Mouse (Mus musculus) embryonic stem cell, embryonic (primary cell): ENCODE results near the gene Lbh.

ENCODE experiments used
- CTCF ChIA-PET, 4 experiments: fragments of 300-600 bp in 2 of 4; fragments of 350-600 bp in 2 of 4; sonication (Branson Sonifier 250); formaldehyde crosslinking; loops; one replicate each; lab custom pipeline; 2022; ENCODE audit warnings: inconsistent platforms in 2 of 4; lab: Charles Lee
- POLR2A ChIA-PET, 4 experiments: fragments of 300-600 bp in 2 of 4; fragments of 350-600 bp in 2 of 4; sonication (Branson Sonifier 250); formaldehyde crosslinking; loops; one replicate each; lab custom pipeline; 2022; ENCODE audit warnings: antibody characterized with exemption in 4 of 4, inconsistent platforms in 1 of 4; lab: Charles Lee

The Lbh gene

DNA sequence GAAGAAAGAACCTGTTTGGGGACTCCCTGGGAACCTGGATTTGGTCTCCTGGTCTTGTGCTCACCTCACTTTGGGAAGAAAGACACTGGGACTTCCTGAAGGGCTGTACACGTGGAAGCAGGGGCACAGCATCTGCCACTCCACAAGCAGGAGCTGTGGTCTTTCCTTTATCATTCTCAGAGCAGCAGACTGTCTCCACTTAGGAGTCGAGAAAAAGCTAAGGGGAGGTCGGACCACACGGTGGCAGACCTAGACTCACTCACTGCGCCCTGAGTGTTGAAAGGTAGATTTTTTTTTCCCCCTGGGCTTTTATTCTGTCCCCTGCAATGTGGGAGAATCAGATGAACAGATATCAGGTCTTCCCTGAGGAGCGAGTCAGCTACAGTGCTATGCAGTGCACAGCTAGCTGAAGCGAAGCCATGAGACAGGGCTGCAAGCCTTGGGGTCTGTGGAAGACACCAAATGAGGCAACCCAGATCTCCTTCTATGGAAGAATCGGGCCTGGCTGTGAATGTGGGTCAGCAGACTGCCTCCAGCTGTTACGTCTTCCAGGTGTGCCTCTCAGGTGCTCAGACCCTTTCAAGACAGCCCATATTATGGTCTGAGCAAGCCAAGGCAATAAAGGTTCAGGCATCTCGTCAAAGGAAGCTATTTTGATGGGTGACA lies 11.7 kb upstream of the Lbh start:
- ChIA-PET CTCF (interaction anchor here in 1 of 4 experiments (1.0 to 1.1 kb wide), 2 partner anchors 102 to 268 kb away, joined by 3 to 4 read pairs; no protein-coding TSS in a partner anchor), POLR2A (interaction anchor here in 2 of 4 experiments (0.5 to 2.7 kb wide), 4 partner anchors 12 to 24 kb away, joined by 3 to 14 read pairs (median 4); partner anchors contain the start of gene Lbh (in 2 of the 2))

DNA sequence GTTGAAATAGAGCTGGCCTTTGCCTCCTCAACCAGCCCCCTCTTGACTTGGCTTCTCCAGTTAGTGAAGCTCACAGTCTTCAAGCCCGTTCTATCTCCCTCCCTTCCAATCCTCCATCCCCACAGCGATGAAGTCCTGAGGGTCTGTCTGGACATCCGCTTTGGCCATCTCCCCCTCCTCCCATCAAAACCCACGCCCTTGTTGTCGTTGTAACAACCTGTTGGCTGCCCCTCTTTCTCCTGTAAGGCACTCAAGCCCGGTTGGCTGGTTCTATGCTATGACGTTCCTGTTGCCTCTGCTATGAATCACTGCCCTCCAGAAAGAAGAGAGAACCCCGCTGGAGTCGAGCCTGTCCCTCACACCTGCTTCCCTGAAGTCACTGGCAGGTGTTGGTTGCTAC lies 10.9 kb upstream of the Lbh start:
- POLR2A ChIA-PET, result interaction anchor here in 2 of 4 experiments (0.6 to 2.7 kb wide), 3 partner anchors 11 to 393 kb away, joined by 4 to 14 read pairs (median 4); partner anchors contain the start of gene Lbh (in 2 of the 2)

DNA sequence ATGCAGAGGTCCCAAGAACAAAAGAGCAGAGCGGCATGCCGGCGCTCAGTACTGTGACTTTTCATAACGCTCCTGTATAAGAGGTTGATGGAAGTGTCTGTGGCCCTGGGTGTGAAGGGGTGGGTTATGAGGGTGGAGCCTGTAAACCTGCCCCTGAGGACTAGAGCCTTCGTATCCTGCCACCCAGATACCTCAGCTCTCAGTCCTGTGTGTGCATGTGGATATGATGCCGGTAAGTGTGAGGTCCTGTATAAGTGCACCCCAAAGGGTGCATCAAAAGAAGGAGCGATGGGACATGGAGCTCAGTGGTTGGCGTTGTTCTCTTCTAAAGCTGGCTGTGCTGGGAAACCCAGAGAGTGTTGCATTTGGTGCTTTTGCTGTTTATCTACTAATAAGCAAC lies 10.3 kb upstream of the Lbh start:
- ChIA-PET CTCF (interaction anchor here in 2 of 4 experiments (1.1 to 1.7 kb wide), 3 partner anchors 10 to 101 kb away, joined by 3 to 4 read pairs (median 3); partner anchors contain the start of gene Lbh (in 1 of the 2)), POLR2A (interaction anchor here in 2 of 4 experiments (1.2 to 2.7 kb wide), 2 partner anchors 10 to 11 kb away, joined by 4 to 14 read pairs; partner anchors contain the start of gene Lbh (in 2 of the 2))

More for the DNA sequence above, 10.9 kb upstream of the Lbh start:
- CTCF ChIA-PET, result interaction anchor here in 1 of 4 experiments (1.1 kb wide), 1 partner anchor 101 kb away, joined by 4 read pairs; no protein-coding TSS in a partner anchor

DNA sequence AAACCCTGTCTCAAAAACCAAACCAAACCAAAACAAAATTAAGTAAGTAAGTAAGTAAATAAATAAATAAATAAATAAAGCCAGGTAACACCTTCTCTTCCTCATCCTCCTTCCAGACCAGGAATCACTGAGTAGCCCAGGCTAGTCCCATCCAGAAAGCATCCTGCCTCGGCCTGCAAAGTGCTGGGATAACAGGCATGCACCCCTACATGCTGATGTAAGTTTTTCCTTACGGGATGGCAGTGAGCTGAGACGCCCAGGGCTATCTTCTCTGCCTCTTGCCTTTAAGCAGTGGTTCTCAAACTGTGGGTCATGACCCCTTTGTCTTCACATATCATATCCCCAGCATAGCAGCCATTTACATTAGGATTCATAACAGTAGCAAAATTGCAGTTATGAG lies 9.5 kb upstream of the Lbh start:
- CTCF ChIA-PET, result interaction anchor here in 3 of 4 experiments (0.6 to 1.7 kb wide), 3 partner anchors 9 to 144 kb away, joined by 3 to 16 read pairs (median 3); partner anchors contain the start of gene Lbh (in 1 of the 3)

DNA sequence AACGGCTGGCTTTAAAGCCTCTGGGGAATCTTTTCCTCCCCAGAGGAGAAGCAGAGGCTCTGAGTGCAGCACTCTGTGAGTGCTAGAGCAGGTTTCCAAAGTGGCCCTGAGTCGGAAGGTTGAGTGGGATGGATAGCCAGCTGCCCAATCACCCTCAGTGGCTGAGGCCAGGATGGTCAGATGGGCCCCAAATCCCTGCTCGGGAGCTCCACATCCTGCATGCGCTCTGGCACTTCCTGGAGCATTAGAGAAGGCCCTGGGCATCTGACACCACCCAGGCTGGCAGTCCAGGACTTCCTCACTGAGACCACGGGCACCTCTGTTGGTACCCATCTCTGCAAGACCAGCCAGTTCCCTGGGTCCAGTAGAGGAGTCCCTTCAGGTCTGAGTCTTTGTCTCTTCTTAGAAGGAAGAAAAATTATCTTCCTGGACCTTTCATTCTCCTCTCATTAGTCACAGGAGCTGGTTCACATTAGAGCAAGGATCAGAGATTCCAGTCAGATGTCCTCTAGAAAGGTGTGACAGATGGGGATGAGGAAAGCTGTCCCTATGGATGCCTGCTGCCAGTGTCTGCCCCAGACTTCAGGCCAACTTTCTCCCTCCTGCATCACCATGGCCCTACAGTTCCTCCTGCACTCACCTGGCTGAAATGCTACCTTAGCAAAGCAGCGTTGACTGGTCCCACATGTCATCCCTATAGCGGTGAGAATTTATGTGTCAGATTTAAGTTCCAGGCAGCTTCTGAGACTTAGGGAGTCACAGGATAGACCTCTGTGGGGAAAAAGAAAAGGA lies 8.8 kb upstream of the Lbh start:
- ChIA-PET CTCF (interaction anchor here in 2 of 4 experiments (1.4 to 1.7 kb wide), 2 partner anchors 9 to 19 kb away, joined by 3 read pairs; partner anchors contain the start of gene Lbh (in 1 of the 2)), POLR2A (interaction anchor here in 2 of 4 experiments (0.8 to 2.7 kb wide), 3 partner anchors 8 to 779 kb away, joined by 4 to 14 read pairs (median 4); partner anchors contain the start of gene Lbh (in 2 of the 2))

More for the DNA sequence above, 9.5 kb upstream of the Lbh start:
- POLR2A ChIA-PET, result interaction anchor here in 2 of 4 experiments (1.3 to 2.7 kb wide), 2 partner anchors 9 to 10 kb away, joined by 4 to 14 read pairs; partner anchors contain the start of gene Lbh (in 2 of the 2)

DNA sequence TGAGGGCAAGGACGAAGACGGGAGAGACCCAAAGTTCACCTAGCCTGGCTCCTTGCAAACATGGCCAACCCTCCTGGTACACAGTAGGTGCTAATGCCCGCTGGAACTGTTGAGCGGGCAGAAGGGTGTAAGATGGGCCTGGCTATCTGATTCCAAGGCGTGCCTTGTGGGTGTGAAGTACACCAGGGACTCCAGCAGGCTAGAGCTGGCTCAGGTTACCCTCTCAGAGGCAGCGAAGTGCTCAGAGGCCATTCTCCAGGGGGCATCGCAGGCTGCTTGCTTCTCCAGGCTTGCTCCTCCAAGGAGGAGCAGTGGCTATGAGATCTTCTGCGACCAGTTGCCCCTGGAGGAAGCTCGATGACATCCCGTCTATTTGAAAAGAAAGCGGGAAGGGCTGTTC lies 6.8 kb upstream of the Lbh start:
- ChIA-PET POLR2A (interaction anchor here in 1 of 4 experiments (0.5 kb wide), 1 partner anchor 38 kb away, joined by 3 read pairs; no protein-coding TSS in a partner anchor), CTCF (interaction anchor here in 1 of 4 experiments (0.6 kb wide), 1 partner anchor 390 kb away, joined by 3 read pairs; no protein-coding TSS in a partner anchor)

DNA sequence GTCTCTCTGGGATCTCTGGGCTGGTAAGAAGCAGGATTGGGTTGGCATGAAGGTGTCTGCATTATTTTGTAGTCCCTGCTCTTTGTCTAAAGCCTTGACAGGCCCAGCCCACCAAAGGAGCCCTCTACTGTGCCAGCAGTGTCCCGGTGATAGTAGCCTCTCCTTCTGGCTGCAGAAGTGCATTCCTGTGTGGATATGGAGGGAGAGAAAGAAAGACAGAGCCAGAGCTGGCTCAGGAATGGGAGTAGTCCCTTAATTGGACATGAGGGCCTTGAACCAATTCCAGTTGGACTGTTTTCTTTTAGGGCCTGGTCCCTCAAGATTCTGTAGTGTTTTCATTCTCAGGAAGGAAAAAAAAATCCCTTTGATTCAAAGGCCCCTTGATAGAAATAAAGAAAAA lies 6.4 kb upstream of the Lbh start:
- ChIA-PET CTCF (no interaction called here), POLR2A (no interaction called here)

DNA sequence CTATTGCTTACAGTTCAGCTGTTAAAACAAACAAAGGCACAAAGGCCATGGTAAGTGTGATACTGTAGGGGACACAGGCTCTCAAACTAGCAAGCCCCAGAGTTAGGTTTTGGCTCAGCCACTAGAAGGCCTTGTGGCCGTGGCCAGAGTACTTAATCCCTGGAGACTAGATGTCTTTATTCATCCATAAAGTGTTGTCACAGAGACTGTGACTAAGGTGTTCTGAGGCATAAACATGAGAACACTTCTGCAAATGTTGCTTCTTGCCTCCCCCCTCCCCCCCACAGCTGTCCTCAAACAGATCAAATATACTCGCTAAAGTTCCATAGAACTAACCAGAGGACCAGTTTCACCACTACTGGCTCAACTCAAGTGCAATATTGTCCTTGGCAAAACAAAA lies 4.0 kb upstream of the Lbh start:
- ChIA-PET CTCF (interaction anchor here in 1 of 4 experiments (0.7 kb wide), 1 partner anchor 475 kb away, joined by 6 read pairs; no protein-coding TSS in a partner anchor), POLR2A (no interaction called here)

DNA sequence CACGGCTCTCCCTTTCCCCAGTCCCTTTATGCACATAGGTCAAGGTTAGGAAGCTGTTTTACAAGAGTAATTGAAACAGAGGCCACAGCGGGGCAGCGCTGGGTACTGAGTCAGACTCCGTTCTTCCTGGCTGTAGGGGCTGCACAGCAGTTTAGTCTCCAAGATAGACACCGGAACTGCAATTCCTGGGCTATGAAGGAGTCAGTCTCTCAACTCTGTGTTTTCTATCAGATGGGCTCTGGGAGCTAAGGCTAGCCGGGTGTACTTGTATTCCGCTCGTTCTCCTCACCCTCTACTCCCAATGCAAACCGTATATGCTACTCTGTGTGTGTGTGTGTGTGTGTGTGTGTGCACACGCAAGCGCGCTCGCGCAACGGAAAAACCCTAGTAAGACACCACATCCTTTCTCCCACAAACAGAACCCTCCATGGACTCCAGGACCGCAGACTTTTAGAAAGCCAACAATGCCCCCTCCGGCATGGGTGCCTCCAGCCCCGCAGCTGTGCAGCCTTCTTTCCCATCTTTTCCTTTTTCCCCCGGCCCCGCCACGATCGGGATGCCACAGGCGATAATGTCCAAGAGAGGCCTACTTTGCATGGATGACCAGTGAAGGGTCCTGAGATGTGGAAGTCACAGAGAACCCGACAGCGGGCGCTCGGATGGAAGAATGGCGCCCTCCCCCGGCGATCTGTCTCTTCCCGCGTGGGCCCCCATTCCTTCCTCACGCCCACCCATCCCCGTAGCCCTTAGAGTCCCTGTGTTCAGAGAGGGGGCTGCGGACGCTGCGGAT lies 669 bp upstream of the Lbh start:
- ChIA-PET CTCF (interaction anchor here in 2 of 4 experiments (0.6 to 1.5 kb wide), 6 partner anchors 9 to 92 kb away, joined by 3 to 6 read pairs (median 3); no protein-coding TSS in a partner anchor), POLR2A (interaction anchor here in 3 of 4 experiments (0.6 to 2.6 kb wide), 35 partner anchors 9 to 1242 kb away, joined by 3 to 23 read pairs (median 4); partner anchors contain the start of genes Ypel5 (in 2 of the 3) and Lclat1 (in 1 of the 3))

DNA sequence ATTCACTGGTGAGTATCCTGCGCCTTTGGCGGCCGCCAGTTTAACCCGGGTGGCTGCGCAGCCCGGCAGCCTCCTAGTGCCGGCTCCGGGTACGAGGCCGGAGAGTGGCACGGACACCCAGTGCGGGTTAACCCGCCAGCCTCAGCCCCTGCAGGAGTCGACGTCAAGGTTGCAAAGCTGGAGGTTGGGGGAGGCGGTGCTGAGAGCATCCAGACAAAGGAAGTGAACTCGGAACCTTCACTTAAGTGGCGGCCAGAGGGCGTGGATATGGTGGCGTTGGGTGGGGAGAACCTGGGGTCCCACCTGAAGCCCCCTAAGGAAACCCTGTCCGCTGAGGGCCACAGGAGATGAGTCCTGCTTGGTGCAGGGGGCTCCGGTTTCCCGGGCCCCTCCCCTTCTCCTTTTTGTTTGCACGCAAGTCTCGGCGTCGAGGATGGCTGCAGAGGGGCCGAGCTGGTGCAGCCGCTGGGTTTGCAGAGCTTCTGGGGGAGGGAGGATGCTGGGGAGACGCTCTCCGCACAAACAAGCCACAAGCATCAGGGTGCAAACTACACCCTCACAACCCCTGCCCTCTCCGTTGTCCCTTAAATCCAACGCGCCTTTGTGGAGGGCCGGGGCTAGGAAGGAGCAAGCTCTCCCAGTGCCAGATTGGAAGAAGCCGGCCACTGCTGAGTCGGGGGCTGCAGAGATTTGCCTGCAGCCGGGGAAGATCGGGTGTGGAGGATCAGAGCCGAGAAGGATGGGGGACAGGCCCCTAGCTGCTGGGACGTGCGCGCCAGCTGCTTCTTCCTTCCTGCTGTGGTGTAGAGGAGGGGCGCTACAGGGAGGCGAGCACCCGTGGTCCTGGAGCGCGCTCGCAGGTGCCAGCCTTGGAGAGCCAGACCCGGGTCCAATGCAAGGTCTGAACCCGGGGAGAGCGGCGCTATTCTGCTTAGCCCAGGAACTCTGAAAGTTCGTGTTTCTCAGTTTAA lies 751 bp downstream of the Lbh start:
- ChIA-PET CTCF (interaction anchor here (0.6 to 1.5 kb wide), 9 partner anchors 10 to 364 kb away, joined by 3 to 7 read pairs (median 3); partner anchors contain the start of gene Lclat1 (in 1 of the 4)), POLR2A (interaction anchor here (0.6 to 2.6 kb wide), 30 partner anchors 11 to 1240 kb away, joined by 3 to 23 read pairs (median 4); partner anchors contain the start of genes Lclat1 (in 2 of the 4) and Ypel5 (in 1 of the 4))

DNA sequence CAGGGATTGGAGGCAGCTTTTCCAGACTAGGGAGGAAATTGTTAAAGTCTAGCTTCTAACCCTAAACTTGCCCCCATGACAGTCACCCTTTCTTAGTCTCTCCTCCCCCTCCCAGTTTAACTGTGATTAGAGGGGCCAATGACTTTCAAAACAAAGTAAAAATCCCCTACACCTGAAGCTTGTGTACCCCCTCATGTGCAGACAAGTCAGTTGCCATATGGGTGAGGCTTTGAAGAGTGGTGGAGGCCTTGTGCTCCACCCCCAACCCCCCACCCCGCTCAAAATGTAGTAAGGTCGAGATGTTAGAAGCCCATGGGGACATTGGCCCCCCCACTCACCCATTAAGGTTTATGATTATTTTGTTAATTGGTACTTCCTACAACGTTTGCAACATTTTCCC lies 1.5 kb downstream of the Lbh start:
- ChIA-PET POLR2A (interaction anchor here (0.8 to 2.6 kb wide), 9 partner anchors 12 to 188 kb away, joined by 3 to 23 read pairs (median 5); partner anchors contain the start of gene Lclat1 (in 1 of the 4)), CTCF (interaction anchor here in 3 of 4 experiments (0.6 to 1.5 kb wide), 3 partner anchors 15 to 17 kb away, joined by 3 to 9 read pairs (median 7); no protein-coding TSS in a partner anchor)

DNA sequence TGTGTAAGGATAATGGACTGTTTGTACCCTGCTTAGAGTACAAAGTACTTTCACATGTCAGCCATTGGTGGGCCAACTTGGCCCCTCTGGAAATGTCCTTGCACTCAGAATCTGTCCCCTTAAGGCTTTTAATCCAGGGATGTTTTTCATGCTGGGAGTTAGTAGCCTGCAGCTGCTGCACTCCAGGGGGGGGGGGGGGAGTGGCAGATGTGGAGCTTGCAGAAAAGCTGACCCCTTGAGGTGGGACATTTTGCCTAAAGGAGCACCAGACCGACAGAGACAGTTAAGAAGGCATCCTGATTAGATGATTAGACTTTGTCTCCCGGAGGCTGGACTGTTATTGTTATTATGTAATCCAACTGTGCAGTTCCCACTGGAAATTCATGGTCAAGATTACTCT lies 2.3 kb downstream of the Lbh start:
- ChIA-PET CTCF (no interaction called here), POLR2A (interaction anchor here in 1 of 4 experiments (0.6 kb wide), 1 partner anchor 159 kb away, joined by 3 read pairs; no protein-coding TSS in a partner anchor)

DNA sequence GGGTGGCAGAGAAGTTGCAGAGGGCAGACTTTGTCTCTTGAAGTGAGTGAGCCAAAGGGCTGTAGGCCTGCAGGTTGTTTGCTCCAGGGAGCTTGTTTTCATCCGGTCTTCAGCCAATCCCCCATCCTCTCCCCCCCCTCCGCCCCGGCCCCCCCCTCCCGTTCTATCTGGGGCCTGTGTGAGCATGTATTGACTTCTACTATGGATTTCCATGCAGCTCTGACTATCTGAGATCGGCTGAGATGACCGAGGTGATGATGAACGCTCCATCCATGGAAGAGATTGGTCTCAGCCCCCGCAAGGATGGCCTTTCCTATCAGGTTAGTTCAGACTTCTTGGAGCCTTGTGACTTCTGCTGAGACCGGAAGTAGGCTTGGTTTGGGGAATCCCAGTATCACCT lies 2.9 kb downstream of the Lbh start:
- ChIA-PET CTCF (interaction anchor here in 1 of 4 experiments (0.6 kb wide), 1 partner anchor 339 kb away, joined by 3 read pairs; no protein-coding TSS in a partner anchor), POLR2A (interaction anchor here in 2 of 4 experiments (0.6 to 1.2 kb wide), 2 partner anchors 14 to 158 kb away, joined by 3 read pairs; no protein-coding TSS in a partner anchor)

DNA sequence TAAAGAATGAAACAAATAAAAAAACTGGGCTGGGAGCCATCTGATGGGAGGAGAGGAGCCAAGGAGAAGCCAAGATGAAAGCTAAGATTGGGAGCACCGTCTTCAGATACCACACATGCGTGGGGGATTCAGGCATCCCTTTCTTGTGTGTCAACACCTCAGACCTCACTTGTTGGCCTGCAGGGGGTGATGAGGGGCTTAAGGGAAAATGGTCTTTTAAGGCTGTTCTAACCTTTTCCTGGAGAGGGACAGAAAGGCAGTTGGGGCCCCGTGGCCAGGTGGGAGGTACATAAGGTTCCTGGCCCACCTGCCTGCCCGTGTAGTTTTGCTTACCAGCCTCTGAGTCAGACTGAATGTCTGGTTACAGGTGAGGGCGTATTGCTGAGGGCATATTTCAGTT lies 4.1 kb downstream of the Lbh start:
- ChIA-PET POLR2A (no interaction called here), CTCF (no interaction called here)

DNA sequence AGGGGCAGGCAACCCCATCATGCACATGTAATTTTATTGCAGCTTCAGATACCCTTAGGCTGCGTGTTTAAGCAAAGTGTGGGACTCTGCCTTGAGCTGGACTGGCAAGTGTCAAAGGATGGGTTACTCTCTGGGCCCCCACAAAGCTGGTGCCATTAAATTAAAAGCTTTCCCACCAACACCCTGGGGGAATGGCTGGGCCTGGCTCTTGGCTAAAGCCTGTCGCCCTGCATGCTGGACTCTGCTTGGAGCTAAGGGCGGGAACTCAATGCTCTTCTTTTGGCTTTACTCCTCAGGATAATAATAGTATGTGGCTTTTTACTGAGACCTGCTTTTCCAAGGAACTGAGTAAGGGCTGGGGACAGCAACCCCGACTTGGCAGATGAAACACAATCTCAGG lies 5.2 kb downstream of the Lbh start:
- ChIA-PET POLR2A (no interaction called here), CTCF (no interaction called here)

DNA sequence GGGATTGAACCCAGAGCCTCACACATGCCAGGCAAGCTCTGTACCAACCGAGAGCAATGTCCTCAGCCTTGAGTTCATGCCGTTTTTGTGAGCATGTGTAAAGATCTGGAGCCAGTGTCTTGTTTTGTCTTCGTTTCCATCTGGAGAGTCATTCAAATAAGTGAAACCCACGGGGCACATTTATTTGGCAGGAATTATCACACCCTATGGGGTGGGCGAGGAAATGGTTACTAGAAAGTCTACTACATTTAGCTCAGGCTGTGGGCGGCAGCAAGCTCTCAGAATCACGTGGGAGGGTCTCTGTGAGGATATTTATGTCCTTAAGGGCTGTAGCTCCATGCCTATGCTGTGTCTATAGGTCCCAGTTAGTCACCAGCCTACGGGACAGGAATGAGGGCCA lies 6.2 kb downstream of the Lbh start:
- ChIA-PET CTCF (no interaction called here), POLR2A (interaction anchor here in 1 of 4 experiments (1.0 kb wide), 1 partner anchor 147 kb away, joined by 4 read pairs; no protein-coding TSS in a partner anchor)
